Mouse (Mus musculus): Measurements from ENCODE around the gene Smcr8.

Gene Smcr8

GRCm38 (mm10) chr11:60776829-60777740, at the start of gene Smcr8, which contains the start of gene Top3a:
Smcr8 (plus strand) TSS chr11:60777524.
Top3a (minus strand) TSS chr11:60777365.
- DNase-seq (ENCODE audit: low spot score): peak; percentile 32

GRCm38 (mm10) chr11:60728260-60728761, 49.0 kb upstream of the Smcr8 start, which contains the start of gene Mief2:
Mief2 (plus strand) TSS chr11:60728398.
- DNase-seq (ENCODE audit: low spot score): peak; percentile 76

- no peak for DNase-seq (ENCODE audit: low spot score)
These were observed 48.1 kb upstream of the Smcr8 start for GRCm38 (mm10) chr11:60729217-60729641.

- DNase-seq (ENCODE audit: low spot score): no peak
These were observed 47.2 kb upstream of the Smcr8 start for GRCm38 (mm10) chr11:60730169-60730568.

GRCm38 (mm10) chr11:60731251-60731650, 46.1 kb upstream of the Smcr8 start:
- DNase-seq (ENCODE audit: low spot score): no peak

GRCm38 (mm10) chr11:60734206-60734605, 43.1 kb upstream of the Smcr8 start:
- no peak for DNase-seq (ENCODE audit: low spot score)

GRCm38 (mm10) chr11:60735191-60735590, 42.1 kb upstream of the Smcr8 start:
- DNase-seq (ENCODE audit: low spot score): no peak

GRCm38 (mm10) chr11:60736491-60736890, 40.8 kb upstream of the Smcr8 start:
- DNase-seq (ENCODE audit: low spot score): no peak

- DNase-seq (ENCODE audit: low spot score): no peak
These were observed 39.9 kb upstream of the Smcr8 start for GRCm38 (mm10) chr11:60737450-60737849.

- no peak for DNase-seq (ENCODE audit: low spot score)
These were observed 37.0 kb upstream of the Smcr8 start for GRCm38 (mm10) chr11:60740321-60740720.

- DNase-seq (ENCODE audit: low spot score): no peak
These were observed 21.8 kb upstream of the Smcr8 start for GRCm38 (mm10) chr11:60755570-60755969.

GRCm38 (mm10) chr11:60761681-60762080, 15.6 kb upstream of the Smcr8 start:
- no peak for DNase-seq (ENCODE audit: low spot score)

GRCm38 (mm10) chr11:60766969-60767368, 10.4 kb upstream of the Smcr8 start:
- no peak for DNase-seq (ENCODE audit: low spot score)

- no peak for DNase-seq (ENCODE audit: low spot score)
These were observed 8.0 kb upstream of the Smcr8 start for GRCm38 (mm10) chr11:60769322-60769721.

- DNase-seq (ENCODE audit: low spot score): no peak
These were observed 6.5 kb upstream of the Smcr8 start for GRCm38 (mm10) chr11:60770776-60771175.

- DNase-seq (ENCODE audit: low spot score): no peak
These were observed 5.2 kb upstream of the Smcr8 start for GRCm38 (mm10) chr11:60772161-60772560.

- DNase-seq (ENCODE audit: low spot score): no peak
These were observed 3.1 kb upstream of the Smcr8 start for GRCm38 (mm10) chr11:60774158-60774689.

GRCm38 (mm10) chr11:60774841-60775240, 2.5 kb upstream of the Smcr8 start:
- no peak for DNase-seq (ENCODE audit: low spot score)

- no peak for DNase-seq (ENCODE audit: low spot score)
These were observed 1.7 kb upstream of the Smcr8 start for GRCm38 (mm10) chr11:60775578-60775977.

- no peak for DNase-seq (ENCODE audit: low spot score)
These were observed 1.1 kb upstream of the Smcr8 start for GRCm38 (mm10) chr11:60776107-60776828.

GRCm38 (mm10) chr11:60777801-60778370, 562 bp downstream of the Smcr8 start:
- DNase-seq (ENCODE audit: low spot score): no peak

GRCm38 (mm10) chr11:60779673-60780189, 2.4 kb downstream of the Smcr8 start:
- no peak for DNase-seq (ENCODE audit: low spot score)
